Mouse (Mus musculus): ENCODE results near the gene Hnf1a.
A peak's percentile ranks its signal among the peaks of the same experiment; 100 is the strongest.

DNA sequence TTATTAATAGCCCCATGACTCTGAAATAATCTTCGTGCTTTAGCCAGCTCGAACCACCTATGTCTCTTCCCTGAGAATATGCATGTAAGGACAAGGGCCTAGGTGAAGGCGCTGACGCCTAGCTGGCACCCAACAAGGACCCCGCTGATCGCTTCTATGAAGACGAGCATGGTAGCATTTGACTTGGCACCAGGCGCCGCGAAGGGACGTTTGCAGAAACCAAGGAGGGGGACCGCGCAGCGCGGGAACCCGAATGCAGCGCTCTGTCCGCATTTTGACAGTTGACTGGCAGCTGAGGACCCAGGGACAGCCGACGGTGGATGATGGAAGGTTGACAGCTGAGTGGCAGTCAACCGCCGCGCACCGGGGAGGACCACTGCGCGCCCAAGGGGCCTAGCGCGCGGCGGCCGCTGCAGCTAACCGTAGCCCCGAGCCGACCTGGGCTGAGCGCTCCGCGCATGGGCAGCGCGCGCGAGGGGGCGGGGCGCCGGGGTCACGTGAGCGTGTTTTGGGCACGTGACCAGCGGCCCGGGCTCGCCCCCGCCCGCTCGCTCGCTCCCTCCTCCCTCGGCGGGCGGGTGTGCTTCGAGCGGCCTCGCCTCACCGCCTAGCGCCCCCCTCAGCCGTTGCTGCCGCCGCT is 39.8 kb upstream of the Hnf1a start, which contains the start of gene Sppl3:
- no peak for TF ChIP-seq CTCF (IDR thresholded peaks at IDR 0.05; ENCODE audit: extremely low read depth, insufficient read depth, low read length)
- TF ChIP-seq POLR2A (IDR thresholded peaks at IDR 0.05; ENCODE audit: extremely low read depth, insufficient read depth, low read length), result peak; percentile 79

Measured in cortical plate, adult 2 months (tissue).